Mouse (Mus musculus): ENCODE measurements around the gene Tbx15.

- no peak for TF ChIP-seq CTCF (IDR thresholded peaks at IDR 0.05; ENCODE audit: borderline replicate concordance, insufficient read depth, low read depth, low read length)
- no peak for TF ChIP-seq POLR2A (IDR thresholded peaks at IDR 0.05; ENCODE audit: borderline replicate concordance, insufficient read depth, low read length)
Observed at GRCm38 (mm10) chr3:99240213-99240720, at the start of gene Tbx15.
